Mouse (Mus musculus): ENCODE data around the gene Rpl39l. TPM values are rescaled to one million over a fixed set of nuclear protein-coding genes. Genes with fewer than 3 reads are reported as not detected.

The Rpl39l gene
- total RNA-seq (2023): not detected

GRCm38 (mm10) chr16:10170005-10170404 lies at the start of gene Rpl39l:
Rpl39l (plus strand) TSS chr16:10170226.

GRCm38 (mm10) chr16:10192679-10193506 lies 22.9 kb downstream of the Rpl39l start, which contains the start of gene Atf7ip2:
Atf7ip2 (plus strand) TSS chr16:10192712.

Other genes starting within 250 kb of the Rpl39l start
- gene Grin2a, start 174.7 kb upstream of the Rpl39l start, total RNA-seq (2023): not detected
- gene Atf7ip2, start 22.5 kb downstream of the Rpl39l start, total RNA-seq (2023): not detected
- not detected for gene Emp2, start 143.7 kb downstream of the Rpl39l start, total RNA-seq (2023)
- 0.59 TPM for gene Tekt5, start 225.3 kb downstream of the Rpl39l start, total RNA-seq (2023)
- 40.2 TPM for gene Nubp1, start 241.7 kb downstream of the Rpl39l start, total RNA-seq (2023)

Data from CD4-positive naive resting alpha-beta T cell, adult 76 days (primary cell).